Mouse (Mus musculus) heart, adult 18-20 months (tissue): Measurements from ENCODE around the gene Stim1. TPM values are rescaled to one million over a fixed set of nuclear protein-coding genes. Genes with fewer than 3 reads are reported as not detected.
A peak's percentile ranks its signal among the peaks of the same experiment; 100 is the strongest.
"Not testable (repeated sequence)": the region's sequence is repeated elsewhere in the genome, so short reads cannot be mapped to it uniquely, and the experiment has no call there.

Experiments used
- DNase-seq, 2 experiments: peaks; one replicate each; pipeline ENCODE4 v3.0.0; 2021 to 2022; ENCODE audit warnings: mixed read lengths in 1 of 2
- total RNA-seq, 2 experiments: library from RNA; stranded (reverse); gene quantifications; 2 replicates each; pipeline ENCODE4 v1.2.3; 2021

Stim1 gene
- total RNA-seq, 2 experiments from 2014 or later = 20.7 to 25.8 TPM

- DNase-seq = no peak
These were observed 18.1 kb upstream of the Stim1 start for GRCm38 (mm10) chr7:102249531-102249895.

- DNase-seq = peak; percentile 85 to 87
These were observed 17.5 kb upstream of the Stim1 start for GRCm38 (mm10) chr7:102249896-102250630.

DNA sequence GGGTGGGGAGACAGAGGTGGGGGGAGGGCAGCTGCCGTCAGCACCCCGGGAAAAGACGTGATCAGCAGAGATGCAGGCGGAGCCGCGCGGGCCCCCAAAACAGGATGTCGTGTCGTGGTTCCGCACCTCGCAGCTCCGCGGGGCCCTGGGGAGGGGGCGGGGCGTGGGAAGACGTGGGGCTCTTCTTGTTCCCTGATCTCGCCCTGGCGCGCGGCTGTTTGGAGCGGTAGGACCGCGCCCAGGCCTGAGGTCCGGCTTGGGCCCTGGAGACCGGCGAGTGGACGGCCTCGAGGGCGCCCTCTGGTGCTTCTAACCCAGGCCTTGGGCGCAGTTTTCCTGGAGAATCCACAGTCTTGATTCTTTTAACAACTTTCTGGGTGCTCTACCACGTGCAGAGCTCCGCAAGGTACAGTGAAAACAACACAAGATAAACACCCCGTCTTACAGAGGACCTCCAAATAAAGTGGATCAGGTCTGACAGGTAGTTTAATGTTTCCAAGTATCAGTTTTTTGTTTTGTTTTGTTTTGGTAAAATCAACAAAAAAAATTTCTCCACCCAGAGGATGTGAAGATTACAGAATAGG lies 16.9 kb upstream of the Stim1 start:
- peak; percentile 95 to 98 for DNase-seq

GRCm38 (mm10) chr7:102253631-102254030 lies 14.0 kb upstream of the Stim1 start:
- DNase-seq = no peak

GRCm38 (mm10) chr7:102255954-102256353 lies 11.7 kb upstream of the Stim1 start, which contains the start of gene Rhog:
Gene Rhog, minus strand, starts transcription at chr7:102256054.
- DNase-seq = no peak

DNA sequence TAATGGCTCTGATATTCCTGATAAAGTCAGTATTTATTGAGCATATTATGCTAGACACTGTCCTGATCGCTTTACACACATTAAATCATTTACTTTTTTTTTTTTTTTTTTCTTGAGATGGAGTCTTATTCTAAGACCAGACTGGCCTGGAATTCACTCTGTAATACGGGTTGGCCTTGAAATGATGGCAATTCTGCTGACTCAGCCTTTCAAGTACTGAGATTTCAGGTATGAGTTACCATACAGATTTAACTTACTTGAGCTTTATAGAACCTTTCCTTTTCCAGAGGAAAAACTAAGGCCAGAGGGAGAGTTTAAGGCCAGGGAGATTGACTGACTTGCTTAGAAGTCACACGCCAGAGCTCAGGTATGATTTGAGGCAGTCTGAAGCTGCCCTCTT lies 11.0 kb upstream of the Stim1 start:
- no peak for DNase-seq

DNA sequence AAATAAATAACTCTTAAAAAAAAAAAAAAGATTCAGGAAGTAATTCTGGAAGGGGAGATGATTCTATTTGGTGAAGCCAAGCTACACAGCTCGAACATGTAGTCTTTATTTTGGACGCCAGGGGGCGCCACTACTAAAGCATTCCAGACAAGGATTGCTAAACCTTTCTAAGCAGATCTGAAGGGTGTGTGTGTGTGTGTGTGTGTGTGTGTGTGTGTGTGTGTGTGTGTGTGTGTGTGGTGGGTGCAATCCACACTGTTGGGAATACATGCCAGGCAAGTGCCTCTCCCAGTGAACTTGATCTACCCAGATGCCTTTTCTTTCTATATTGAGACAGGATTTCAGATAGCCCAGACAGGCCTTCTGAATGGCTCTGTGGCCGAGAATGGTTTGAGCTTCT lies 9.4 kb upstream of the Stim1 start:
- peak; percentile 70 to 93 for DNase-seq

- no peak for DNase-seq
These were observed 8.9 kb upstream of the Stim1 start for GRCm38 (mm10) chr7:102258753-102259152.

DNA sequence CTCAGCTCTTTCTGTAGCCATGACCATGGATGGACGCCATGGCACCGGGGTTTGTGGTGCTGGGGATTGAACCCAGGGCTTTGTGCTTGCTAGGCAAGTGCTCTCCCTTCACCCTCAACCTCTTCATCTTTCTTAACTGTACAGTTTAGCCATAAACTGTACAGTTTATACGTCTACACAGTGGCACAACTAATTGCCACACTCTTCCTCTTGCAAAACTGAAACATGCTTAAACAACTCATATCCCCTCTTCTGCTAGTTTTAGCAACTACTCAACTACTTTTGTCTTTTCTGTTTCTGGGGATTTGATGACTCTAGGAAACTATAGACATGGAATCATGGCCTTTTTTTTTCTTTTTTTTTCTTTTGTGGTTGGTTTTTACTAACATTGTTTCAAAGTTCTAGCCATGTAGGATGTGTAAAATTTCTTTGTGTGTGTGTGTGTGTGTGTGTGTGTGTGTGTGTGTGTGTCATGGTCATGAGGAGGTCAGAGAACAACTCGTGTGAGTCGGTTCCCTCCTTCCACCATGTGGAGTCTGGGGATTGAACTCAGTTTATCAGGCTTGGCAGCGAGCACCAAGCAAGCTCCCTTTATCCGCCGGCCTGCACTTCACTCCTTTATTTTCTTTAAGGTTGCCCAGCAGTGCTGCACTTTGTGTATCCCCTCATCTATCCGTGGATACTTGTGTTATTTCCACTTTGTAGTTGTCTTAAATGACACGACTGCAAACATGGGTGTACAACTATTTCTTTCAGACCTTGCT lies 7.7 kb upstream of the Stim1 start:
- DNase-seq = no peak

GRCm38 (mm10) chr7:102260518-102260917 lies 7.1 kb upstream of the Stim1 start:
- no peak for DNase-seq

- DNase-seq = no peak
These were observed 4.6 kb upstream of the Stim1 start for GRCm38 (mm10) chr7:102263020-102263419.

- not testable (repeated sequence) for DNase-seq
These were observed 1.6 kb upstream of the Stim1 start for GRCm38 (mm10) chr7:102266021-102266400.

- DNase-seq = peak; percentile 49 to 55
These were observed 1.1 kb upstream of the Stim1 start for GRCm38 (mm10) chr7:102266401-102267042.

- peak; percentile 96 to 98 for DNase-seq
These were observed 460 bp upstream of the Stim1 start for GRCm38 (mm10) chr7:102267113-102267579.

DNA sequence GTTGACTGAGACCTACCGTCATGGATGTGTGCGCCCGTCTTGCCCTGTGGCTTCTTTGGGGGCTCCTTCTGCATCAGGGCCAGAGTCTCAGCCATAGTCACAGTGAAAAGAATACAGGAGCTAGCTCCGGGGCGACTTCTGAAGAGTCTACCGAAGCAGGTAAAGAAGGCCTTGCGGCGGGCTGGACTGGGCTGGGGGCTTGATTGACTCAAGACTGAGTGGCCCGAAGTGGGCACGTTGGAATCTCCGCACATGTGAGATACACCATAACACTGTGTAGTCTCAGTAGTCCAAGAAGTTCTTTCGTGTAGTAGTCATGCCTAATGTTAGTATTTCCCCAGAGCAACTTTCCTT lies 766 bp downstream of the Stim1 start:
- DNase-seq = no peak

DNA sequence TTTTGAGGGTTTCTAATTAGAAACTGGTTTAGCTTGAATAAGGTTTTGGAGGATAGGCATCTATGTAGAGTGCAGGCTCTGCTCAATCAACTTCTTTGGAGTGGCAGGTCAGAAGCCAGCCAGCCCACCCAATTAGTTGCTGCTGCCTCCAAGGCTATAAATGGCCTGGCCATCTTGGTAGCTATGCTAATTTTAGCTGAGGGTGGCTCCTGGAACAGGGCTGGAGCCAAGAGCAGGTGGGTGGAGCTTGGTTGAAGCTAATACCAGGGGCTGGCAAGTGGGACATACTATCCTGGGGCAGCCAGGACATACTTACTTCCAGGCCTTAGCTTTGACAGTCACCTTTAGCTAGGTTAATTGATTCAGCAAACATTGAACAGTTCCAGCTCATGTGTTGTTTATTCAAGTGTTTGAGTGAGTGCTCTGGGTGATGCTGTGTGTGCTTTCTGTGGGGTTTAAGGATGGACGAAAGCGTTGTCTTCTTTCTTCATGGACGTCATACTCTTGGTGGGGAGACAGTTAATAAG lies 4.9 kb downstream of the Stim1 start:
- DNase-seq = peak; percentile 45 to 69

- no peak for DNase-seq
These were observed 13.8 kb downstream of the Stim1 start for GRCm38 (mm10) chr7:102281403-102281802.

- peak; percentile 76 to 80 for DNase-seq
These were observed 14.7 kb downstream of the Stim1 start for GRCm38 (mm10) chr7:102282261-102282660.

DNA sequence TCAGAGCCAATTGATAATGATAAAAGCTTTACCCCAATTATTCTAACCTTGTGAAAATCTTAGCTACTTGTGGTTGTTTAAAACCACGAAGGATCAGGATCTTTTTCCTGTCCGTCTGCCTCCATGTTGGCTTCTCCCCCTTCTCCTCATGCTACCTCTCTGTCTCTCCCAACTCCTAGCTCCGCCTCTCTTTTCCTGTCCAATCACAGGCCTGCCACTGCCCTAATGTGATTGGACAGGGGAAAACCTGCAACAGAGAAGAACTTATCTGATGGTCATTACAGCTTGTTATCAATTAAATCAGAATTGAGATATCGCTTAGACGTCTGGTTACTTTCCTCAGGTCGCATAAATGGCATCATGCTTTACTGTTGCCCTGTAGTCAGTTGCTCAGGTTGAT lies 21.9 kb downstream of the Stim1 start:
- DNase-seq = no peak

- no peak for DNase-seq
These were observed 24.6 kb downstream of the Stim1 start for GRCm38 (mm10) chr7:102292228-102292627.

DNA sequence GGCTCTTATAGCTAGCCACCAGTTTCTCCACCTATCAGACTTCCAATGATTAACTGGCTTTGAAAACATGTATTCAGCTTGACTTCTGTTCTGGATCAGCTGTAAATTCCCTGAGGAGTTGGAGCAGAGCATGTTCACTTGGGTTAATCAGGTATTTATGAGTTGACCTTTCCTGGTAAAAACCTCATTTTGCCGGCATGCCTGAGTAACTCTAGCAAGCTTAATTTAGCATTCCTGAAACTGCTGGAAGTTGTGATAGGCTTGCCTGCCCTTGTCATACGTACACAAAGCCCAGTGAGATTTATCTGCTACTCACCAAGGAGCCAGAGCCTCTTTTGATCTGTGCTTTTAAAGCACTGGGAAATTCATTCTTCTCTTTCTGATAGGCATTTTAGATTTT lies 25.6 kb downstream of the Stim1 start:
- no peak for DNase-seq

DNA sequence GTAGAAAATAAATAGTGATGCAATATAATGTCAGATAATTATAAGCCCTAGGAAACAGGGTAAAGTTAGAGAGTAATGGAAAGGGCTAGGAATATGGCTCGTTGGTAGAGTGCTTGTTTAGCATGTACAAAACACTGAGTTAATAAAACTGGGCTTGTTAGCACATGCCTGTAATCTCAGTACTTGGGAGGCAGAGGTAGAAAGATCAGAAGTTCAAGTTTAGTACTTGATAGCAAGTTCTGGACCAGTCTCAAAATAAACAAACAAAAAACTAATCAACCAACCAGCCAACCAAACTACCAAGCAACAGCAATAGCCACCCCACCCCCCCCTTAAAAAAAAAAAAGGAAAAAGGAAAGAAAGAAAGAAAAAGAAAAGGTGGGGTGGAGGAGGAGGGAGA lies 33.2 kb downstream of the Stim1 start:
- no peak for DNase-seq

GRCm38 (mm10) chr7:102302471-102302870 lies 34.9 kb downstream of the Stim1 start:
- no peak for DNase-seq
